Mouse (Mus musculus): Measurements from ENCODE around the gene Tekt4. TPM values are rescaled to one million over a fixed set of nuclear protein-coding genes. Genes with fewer than 3 reads are reported as not detected.

The Tekt4 gene
- polyA plus RNA-seq, 1 experiment from 2014 or later, result not detected

DNA sequence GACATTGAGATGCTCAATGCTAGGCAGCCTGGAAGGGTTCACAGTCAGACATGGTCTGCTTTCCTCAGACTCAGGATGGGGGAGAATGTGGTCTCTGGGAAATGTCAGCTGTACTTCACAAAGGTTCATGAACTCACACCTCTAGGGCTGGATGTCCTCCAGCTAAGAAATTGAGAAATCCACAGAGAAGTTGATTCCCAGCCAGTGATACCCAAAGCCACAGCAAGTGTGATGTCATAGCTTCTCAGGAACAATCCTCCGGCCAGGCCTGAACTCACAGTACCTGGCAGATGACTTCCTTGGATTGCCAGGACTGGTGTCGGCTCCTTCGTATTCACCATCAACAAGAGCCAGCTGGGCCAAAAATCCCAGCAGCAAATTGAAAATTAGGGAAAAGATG lies 8.6 kb upstream of the Tekt4 start:
- no peaks in the 10 kb centered on the region for H3K27me3 ChIP-seq (replicated peaks; ENCODE audit: control insufficient read depth, insufficient read depth, low read length)
- no peaks in the 10 kb centered on the region for H3K4me1 ChIP-seq (ENCODE audit: control insufficient read depth, insufficient read depth, low read length)
- H3K9me3 ChIP-seq (ENCODE audit: control insufficient read depth, low read length), result no peaks in the 10 kb centered on the region
- no peak for ATAC-seq
- no peak overlapping the region for H3K4me2 ChIP-seq (ENCODE audit: low read depth, low read length)
- H3K9ac ChIP-seq (ENCODE audit: low read depth, low read length), result no peak overlapping the region
- H3K36me3 ChIP-seq (ENCODE audit: control insufficient read depth, insufficient read depth, low read length), result no peaks in the 10 kb centered on the region
- no peak overlapping the region for H3K27ac ChIP-seq (ENCODE audit: low read length)
- H3K4me3 ChIP-seq (ENCODE audit: low read length), result no peak overlapping the region
- 87% methylated on average over 3 of the region's 3 CpGs for WGBS

DNA sequence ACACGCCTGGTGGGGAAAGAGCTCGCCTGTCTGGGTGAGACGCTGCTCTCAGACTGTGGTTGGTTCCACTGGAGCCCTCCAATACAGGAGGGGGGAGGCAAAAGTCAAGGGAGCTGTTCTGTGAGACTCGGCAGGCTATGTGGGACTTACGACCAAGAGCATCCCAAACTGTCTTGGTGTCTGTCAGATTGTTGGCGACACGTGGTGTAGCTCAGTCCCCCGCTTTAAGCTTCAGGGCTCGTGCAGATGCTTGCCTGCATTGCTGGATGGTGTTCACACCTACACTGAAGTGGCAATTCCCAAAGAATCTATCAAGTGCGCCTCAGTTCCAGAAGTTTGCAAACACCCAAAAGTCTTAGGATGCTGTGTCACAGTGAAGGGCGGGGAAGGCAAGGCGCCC lies 6.5 kb upstream of the Tekt4 start:
- Histone ChIP-seq H3K36me3 (ENCODE audit: control insufficient read depth, insufficient read depth, low read length) (no peaks in the 10 kb centered on the region), H3K4me2 (ENCODE audit: low read depth, low read length) (no peak overlapping the region), H3K4me1 (ENCODE audit: control insufficient read depth, insufficient read depth, low read length) (no peaks in the 10 kb centered on the region), H3K27me3 (replicated peaks; ENCODE audit: control insufficient read depth, insufficient read depth, low read length) (no peaks in the 10 kb centered on the region), H3K9ac (ENCODE audit: low read depth, low read length) (no peak overlapping the region), H3K4me3 (ENCODE audit: low read length) (no peak overlapping the region), H3K27ac (ENCODE audit: low read length) (no peak overlapping the region), H3K9me3 (ENCODE audit: control insufficient read depth, low read length) (no peaks in the 10 kb centered on the region)
- no peak for ATAC-seq
- 76% methylated on average over 12 of the region's 12 CpGs for WGBS

DNA sequence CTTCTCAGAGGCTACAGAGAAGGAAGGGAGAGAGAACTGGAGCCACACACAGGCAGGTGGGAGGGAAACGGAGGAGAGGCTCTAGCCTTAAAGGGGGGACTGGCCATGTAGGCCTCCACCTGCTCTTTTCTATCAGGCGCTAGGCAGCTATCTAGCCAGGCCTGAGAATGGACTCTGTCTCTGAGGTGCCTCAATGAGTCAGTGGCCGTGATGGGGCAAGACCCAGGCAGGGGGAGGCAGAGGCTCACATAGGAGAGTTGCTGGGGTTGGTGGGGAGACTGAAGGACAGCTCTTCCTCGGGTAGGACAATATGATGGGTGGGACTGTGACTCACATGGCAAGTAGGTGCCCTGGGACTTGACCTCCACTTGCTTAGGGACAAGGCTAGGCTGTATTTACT lies 4.1 kb upstream of the Tekt4 start:
- no peaks in the 10 kb centered on the region for H3K9me3 ChIP-seq (ENCODE audit: control insufficient read depth, low read length)
- no peaks in the 10 kb centered on the region for H3K36me3 ChIP-seq (ENCODE audit: control insufficient read depth, insufficient read depth, low read length)
- H3K4me2 ChIP-seq (ENCODE audit: low read depth, low read length), result no peak overlapping the region
- no peak overlapping the region for H3K9ac ChIP-seq (ENCODE audit: low read depth, low read length)
- H3K27ac ChIP-seq (ENCODE audit: low read length), result no peak overlapping the region
- H3K4me3 ChIP-seq (ENCODE audit: low read length), result no peak overlapping the region
- H3K27me3 ChIP-seq (replicated peaks; ENCODE audit: control insufficient read depth, insufficient read depth, low read length), result no peaks in the 10 kb centered on the region
- 54% methylated on average over 4 of the region's 4 CpGs for WGBS
- no peaks in the 10 kb centered on the region for H3K4me1 ChIP-seq (ENCODE audit: control insufficient read depth, insufficient read depth, low read length)
- ATAC-seq, result no peak

DNA sequence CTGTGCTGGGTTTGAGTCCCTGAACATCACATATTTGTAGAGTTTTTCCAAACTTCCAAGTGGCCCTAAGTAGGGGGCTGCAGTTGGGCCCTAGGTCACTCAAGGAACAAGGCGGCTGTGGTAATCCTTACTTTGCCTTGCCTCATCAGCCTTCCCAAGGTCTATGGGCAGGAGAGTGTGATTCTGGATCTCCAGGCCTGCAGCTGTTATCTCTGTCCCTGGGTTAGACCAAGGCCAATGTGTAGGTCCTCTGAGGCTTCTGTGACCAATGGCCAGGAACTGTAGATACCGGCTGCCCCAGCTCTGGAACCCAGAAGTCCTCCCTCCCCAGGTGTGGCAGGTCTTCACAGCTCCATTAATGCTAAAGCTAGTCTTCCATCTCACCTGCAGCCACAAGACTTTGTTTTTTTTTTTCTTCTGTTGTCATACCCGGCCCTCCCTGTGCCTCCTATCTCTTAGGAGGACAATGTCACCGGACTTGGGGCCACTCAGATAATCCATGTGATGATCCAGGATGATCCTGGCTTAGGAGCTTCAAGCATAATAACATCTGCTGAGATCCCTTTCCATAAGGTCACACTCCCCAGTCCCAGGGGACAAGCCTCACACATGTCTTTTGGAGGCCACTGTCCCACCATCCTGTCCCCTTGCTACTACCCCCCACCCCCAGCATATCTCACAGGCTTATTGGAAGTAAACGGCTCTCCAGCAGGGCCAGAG lies 2.0 kb upstream of the Tekt4 start:
- no peak for ATAC-seq
- WGBS, result 71% methylated on average over 5 of the region's 5 CpGs
- Histone ChIP-seq H3K9me3 (ENCODE audit: control insufficient read depth, low read length) (no peaks in the 10 kb centered on the region), H3K27ac (ENCODE audit: low read length) (no peak overlapping the region), H3K4me3 (ENCODE audit: low read length) (no peak overlapping the region), H3K4me1 (ENCODE audit: control insufficient read depth, insufficient read depth, low read length) (no peaks in the 10 kb centered on the region), H3K9ac (ENCODE audit: low read depth, low read length) (no peak overlapping the region), H3K36me3 (ENCODE audit: control insufficient read depth, insufficient read depth, low read length) (no peaks in the 10 kb centered on the region), H3K4me2 (ENCODE audit: low read depth, low read length) (no peak overlapping the region), H3K27me3 (replicated peaks; ENCODE audit: control insufficient read depth, insufficient read depth, low read length) (no peaks in the 10 kb centered on the region)

DNA sequence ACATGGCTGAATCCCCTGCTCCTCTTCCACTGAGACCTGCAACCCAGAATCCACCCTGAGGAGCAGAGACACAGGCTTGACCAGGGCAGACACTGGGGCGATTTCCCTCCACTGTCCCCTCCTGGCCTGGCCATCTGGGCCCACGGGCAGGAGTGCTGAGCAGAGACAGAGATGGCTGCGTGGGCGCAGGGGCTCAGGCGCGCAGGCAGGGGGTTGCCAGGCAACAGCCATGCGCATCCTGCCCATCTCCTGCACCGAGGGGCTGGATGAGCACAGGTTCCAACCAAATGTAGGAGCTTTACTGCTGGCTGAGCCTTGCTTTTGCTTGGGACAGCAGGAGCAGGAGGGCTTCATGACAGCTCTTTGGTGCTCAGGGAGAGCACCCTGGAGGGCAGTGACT lies 2.1 kb downstream of the Tekt4 start:
- no peak overlapping the region for H3K4me3 ChIP-seq (ENCODE audit: low read length)
- no peak for ATAC-seq
- H3K9me3 ChIP-seq (ENCODE audit: control insufficient read depth, low read length), result no peaks in the 10 kb centered on the region
- H3K4me1 ChIP-seq (ENCODE audit: control insufficient read depth, insufficient read depth, low read length), result no peaks in the 10 kb centered on the region
- no peak overlapping the region for H3K27ac ChIP-seq (ENCODE audit: low read length)
- H3K9ac ChIP-seq (ENCODE audit: low read depth, low read length), result no peak overlapping the region
- H3K36me3 ChIP-seq (ENCODE audit: control insufficient read depth, insufficient read depth, low read length), result no peaks in the 10 kb centered on the region
- no peak overlapping the region for H3K4me2 ChIP-seq (ENCODE audit: low read depth, low read length)
- H3K27me3 ChIP-seq (replicated peaks; ENCODE audit: control insufficient read depth, insufficient read depth, low read length), result no peaks in the 10 kb centered on the region
- WGBS, result 31% methylated on average over 8 of the region's 8 CpGs

GRCm38 (mm10) chr17:25462236-25462875 lies 7.9 kb downstream of the Tekt4 start:
- no peak overlapping the region for H3K4me3 ChIP-seq (ENCODE audit: low read length)
- peak; percentile 97 for ATAC-seq
- H3K4me2 ChIP-seq (ENCODE audit: low read depth, low read length), result peak overlapping the region; percentile 18
- peaks cover 18% of the 10 kb centered on the region for H3K4me1 ChIP-seq (ENCODE audit: control insufficient read depth, insufficient read depth, low read length)
- H3K27ac ChIP-seq (ENCODE audit: low read length), result peak overlapping the region; percentile 60
- H3K27me3 ChIP-seq (replicated peaks; ENCODE audit: control insufficient read depth, insufficient read depth, low read length), result no peaks in the 10 kb centered on the region
- WGBS, result 10% methylated on average over 9 of the region's 9 CpGs
- no peaks in the 10 kb centered on the region for H3K36me3 ChIP-seq (ENCODE audit: control insufficient read depth, insufficient read depth, low read length)
- H3K9ac ChIP-seq (ENCODE audit: low read depth, low read length), result peak overlapping the region; percentile 34; the same call in 1 of the 2 replicates
- H3K9me3 ChIP-seq (ENCODE audit: control insufficient read depth, low read length), result no peaks in the 10 kb centered on the region

DNA sequence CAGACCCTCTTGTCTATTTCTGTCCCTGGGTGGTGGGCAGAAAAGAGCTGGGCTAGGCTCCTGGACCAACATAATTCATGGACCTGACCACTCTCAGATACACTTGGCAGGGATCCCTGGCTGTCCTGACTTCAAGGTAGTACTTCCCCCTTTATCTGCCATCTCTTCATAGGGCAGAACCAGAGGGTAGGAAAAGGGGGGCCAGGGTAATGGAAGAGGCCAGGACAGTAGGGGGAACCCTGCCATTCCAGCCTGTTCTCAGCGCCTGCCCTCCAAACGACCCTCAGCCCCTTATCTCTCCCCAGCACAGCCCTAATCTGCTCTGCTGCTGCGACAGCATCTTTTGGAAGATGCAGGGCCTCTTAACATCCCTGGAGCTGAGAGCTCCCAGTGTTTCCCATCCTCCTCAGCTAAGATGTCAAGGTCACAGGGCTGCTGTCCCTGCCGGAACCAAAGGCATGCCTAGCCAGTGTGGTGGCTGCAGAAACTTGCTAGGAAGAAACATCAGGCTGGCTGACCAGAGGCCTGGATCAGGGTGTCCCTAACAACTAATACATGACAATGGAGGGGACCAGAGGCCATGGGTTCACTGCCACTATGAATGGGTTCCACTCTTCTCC lies 9.0 kb downstream of the Tekt4 start:
- Histone ChIP-seq H3K27me3 (replicated peaks; ENCODE audit: control insufficient read depth, insufficient read depth, low read length) (no peaks in the 10 kb centered on the region), H3K36me3 (ENCODE audit: control insufficient read depth, insufficient read depth, low read length) (no peaks in the 10 kb centered on the region), H3K4me3 (ENCODE audit: low read length) (no peak overlapping the region), H3K27ac (ENCODE audit: low read length) (no peak overlapping the region), H3K4me2 (ENCODE audit: low read depth, low read length) (no peak overlapping the region), H3K4me1 (ENCODE audit: control insufficient read depth, insufficient read depth, low read length) (peaks cover 18% of the 10 kb centered on the region), H3K9ac (ENCODE audit: low read depth, low read length) (peak overlapping the region; percentile 34; the same call in 1 of the 2 replicates), H3K9me3 (ENCODE audit: control insufficient read depth, low read length) (no peaks in the 10 kb centered on the region)
- 46% methylated on average over 4 of the region's 4 CpGs for WGBS
- no peak for ATAC-seq

GRCm38 (mm10) chr17:25464091-25464490 lies 9.7 kb downstream of the Tekt4 start:
- Histone ChIP-seq H3K27ac (ENCODE audit: low read length) (no peak overlapping the region), H3K4me2 (ENCODE audit: low read depth, low read length) (no peak overlapping the region), H3K27me3 (replicated peaks; ENCODE audit: control insufficient read depth, insufficient read depth, low read length) (no peaks in the 10 kb centered on the region), H3K4me1 (ENCODE audit: control insufficient read depth, insufficient read depth, low read length) (peaks cover 18% of the 10 kb centered on the region), H3K9ac (ENCODE audit: low read depth, low read length) (no peak overlapping the region), H3K36me3 (ENCODE audit: control insufficient read depth, insufficient read depth, low read length) (no peaks in the 10 kb centered on the region), H3K4me3 (ENCODE audit: low read length) (no peak overlapping the region), H3K9me3 (ENCODE audit: control insufficient read depth, low read length) (no peaks in the 10 kb centered on the region)
- ATAC-seq, result no peak
- 87% methylated on average over 4 of the region's 4 CpGs for WGBS

DNA sequence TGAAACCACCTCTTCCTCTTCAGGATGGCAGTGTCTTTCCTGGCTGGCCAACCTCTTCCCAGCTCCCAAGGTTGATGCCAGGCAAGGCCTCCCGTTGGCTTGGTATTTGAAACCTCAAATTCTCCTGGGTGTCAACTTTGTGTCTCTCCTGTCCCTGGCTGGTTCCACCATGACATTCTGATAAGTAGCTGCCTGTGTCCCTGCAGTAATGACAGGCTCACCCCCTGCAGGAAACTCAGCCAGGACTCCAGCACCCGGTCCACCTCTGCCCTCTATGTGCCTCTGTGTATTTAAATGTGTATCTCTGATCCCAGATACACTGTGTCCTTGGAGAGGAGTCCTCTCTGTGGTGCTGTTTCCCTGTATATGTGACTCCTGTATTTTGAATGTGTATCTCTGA lies 11.8 kb downstream of the Tekt4 start:
- ATAC-seq, result no peak
- H3K27me3 ChIP-seq (replicated peaks; ENCODE audit: control insufficient read depth, insufficient read depth, low read length), result no peaks in the 10 kb centered on the region
- WGBS, result 83% methylated on average over 2 of the region's 2 CpGs

More for the DNA sequence above, 11.8 kb downstream of the Tekt4 start:
- Histone ChIP-seq H3K4me2 (ENCODE audit: low read depth, low read length) (no peak overlapping the region), H3K36me3 (ENCODE audit: control insufficient read depth, insufficient read depth, low read length) (no peaks in the 10 kb centered on the region), H3K4me1 (ENCODE audit: control insufficient read depth, insufficient read depth, low read length) (peaks cover 18% of the 10 kb centered on the region), H3K9me3 (ENCODE audit: control insufficient read depth, low read length) (no peaks in the 10 kb centered on the region), H3K27ac (ENCODE audit: low read length) (no peak overlapping the region), H3K9ac (ENCODE audit: low read depth, low read length) (no peak overlapping the region), H3K4me3 (ENCODE audit: low read length) (no peak overlapping the region)

Data from intestine, embryonic 16.5 days (tissue).